Mouse (Mus musculus): ENCODE data around the gene Hmga1. TPM values are rescaled to one million over a fixed set of nuclear protein-coding genes. Genes with fewer than 3 reads are reported as not detected.

The Hmga1 gene
- total RNA-seq, 2 experiments from 2014 or later = 29.6 to 34.1 TPM

GRCm38 (mm10) chr17:27610679-27611518 is 54.6 kb downstream of the Hmga1 start:
- TF ChIP-seq CTCF (IDR thresholded peaks at IDR 0.05) = no peak
- intact Hi-C loops (cut with DNase I) = no loop called here
- peak; percentile 49 for DNase-seq
- Histone ChIP-seq H3K4me3 (no peak overlapping the region), H3K27ac (peak overlapping the region; percentile 86)

- DNase-seq = no peak
- intact Hi-C loops (cut with DNase I) = no loop called here
- Histone ChIP-seq H3K27ac (peak overlapping the region; percentile 86), H3K4me3 (no peak overlapping the region)
- TF ChIP-seq CTCF (IDR thresholded peaks at IDR 0.05) = no peak
These were observed 55.2 kb downstream of the Hmga1 start for GRCm38 (mm10) chr17:27611519-27611884.

- intact Hi-C loops (cut with DNase I) = no loop called here
- Histone ChIP-seq H3K27ac (peak overlapping the region; percentile 86), H3K4me3 (no peak overlapping the region)
- TF ChIP-seq CTCF (IDR thresholded peaks at IDR 0.05) = no peak
- no peak for DNase-seq
These were observed 55.7 kb downstream of the Hmga1 start for GRCm38 (mm10) chr17:27611994-27612393.

- peak; percentile 45 for DNase-seq
- H3K27ac ChIP-seq = peak overlapping the region; percentile 86
- intact Hi-C loops (cut with DNase I) = no loop called here
- no peak overlapping the region for H3K4me3 ChIP-seq
- TF ChIP-seq CTCF (IDR thresholded peaks at IDR 0.05) = no peak
These were observed 56.7 kb downstream of the Hmga1 start for GRCm38 (mm10) chr17:27613016-27613415.

Other genes starting within 250 kb of the Hmga1 start
- gene Grm4, start 35.1 kb upstream of the Hmga1 start, total RNA-seq (2021) = not detected
- gene AI413582, start 9.3 kb downstream of the Hmga1 start, total RNA-seq (2021) = 1 to 10 TPM; 3.0 to 3.3 TPM
- 100 to 1,000 TPM; 222 to 261 TPM for gene Nudt3, start 67.0 kb downstream of the Hmga1 start, total RNA-seq (2021)
- 1 to 10 TPM in 1 of 2 experiments, not detected in 1; 1.4 TPM for gene RPS10-NUDT3, start 78.7 kb downstream of the Hmga1 start, total RNA-seq (2021)
- gene Rps10, start 80.2 kb downstream of the Hmga1 start, total RNA-seq (2021) = 100 to 1,000 TPM; 342 to 407 TPM
- gene Pacsin1, start 99.0 kb downstream of the Hmga1 start, total RNA-seq (2021) = under 1 TPM in 1 of 2 experiments, not detected in 1; 0.18 TPM
- gene Spdef, start 172.5 kb downstream of the Hmga1 start, total RNA-seq (2021) = not detected

Data from gastrocnemius, adult 2 months (tissue).